Mouse (Mus musculus) heart, adult 2 months (tissue): ENCODE data around the gene Nr6a1. TPM values are rescaled to one million over a fixed set of nuclear protein-coding genes. Genes with fewer than 3 reads are reported as not detected.
A peak's percentile ranks its signal among the peaks of the same experiment; 100 is the strongest.

Source experiments
- DNase-seq, 2 experiments: peaks; one replicate each; pipeline ENCODE4 v3.0.0; 2021
- H3K27ac ChIP-seq: fragments of 200-600 bp; 2 replicates; pipeline ENCODE4 v1.8.1; 2022
- H3K27me3 ChIP-seq: fragments of 200-500 bp; 2 replicates; pipeline ENCODE4 v1.6.1; 2012; ENCODE audit warnings: mild to moderate bottlenecking, low read length, inconsistent platforms, mixed read lengths; ENCODE audit not compliant: control insufficient read depth, insufficient read depth
- H3K36me3 ChIP-seq: fragments of 200-500 bp; 2 replicates; pipeline ENCODE4 v1.6.1; 2012; ENCODE audit warnings: low read length, inconsistent platforms; ENCODE audit not compliant: control insufficient read depth, insufficient read depth
- H3K4me1 ChIP-seq: fragments of 200-500 bp; 2 replicates; pipeline ENCODE4 v1.6.1; 2011; ENCODE audit warnings: low read length; ENCODE audit not compliant: control insufficient read depth, insufficient read depth
- H3K4me3 ChIP-seq: fragments of 200-600 bp; 2 replicates; pipeline ENCODE4 v1.8.1; 2022
- H3K79me2 ChIP-seq: fragments of 200-500 bp; replicated peaks from 2 replicates; pipeline ENCODE4 v1.6.1; 2012; ENCODE audit warnings: mild to moderate bottlenecking, inconsistent platforms, low read length, moderate library complexity, mixed read lengths; ENCODE audit not compliant: control insufficient read depth, insufficient read depth
- H3K9ac ChIP-seq: fragments of 200-500 bp; 2 replicates; pipeline ENCODE4 v1.6.1; 2012; ENCODE audit warnings: low read depth, mild to moderate bottlenecking, control low read depth, inconsistent platforms, low read length, mixed read lengths
- CTCF ChIP-seq: fragments of 200-600 bp; IDR thresholded peaks from 2 replicates; pipeline ENCODE4 v1.8.1; 2022; ENCODE audit warnings: antibody characterized with exemption, mild to moderate bottlenecking, moderate library complexity
- EP300 ChIP-seq: fragments of 200-500 bp; IDR thresholded peaks from 2 replicates; pipeline ENCODE4 v1.6.1; 2011; ENCODE audit warnings: low read depth, low read length, control low read depth; ENCODE audit not compliant: insufficient read depth
- POLR2A ChIP-seq: fragments of 200-500 bp; IDR thresholded peaks from 2 replicates; pipeline ENCODE4 v1.6.1; 2011; ENCODE audit warnings: mild to moderate bottlenecking, low read depth, low read length, control low read depth; ENCODE audit not compliant: insufficient read depth
- WGBS: fragments of 180-500 bp; shearing (Covaris S2); methylation state at CpG from one replicate; pipeline ENCODE4 v1.1.7; 2018; 5-methylcytosine and 5-hydroxymethylcytosine counted together
- intact Hi-C: fragments of 180-260 bp; cut with DNase I; formaldehyde crosslinking; loops from one replicate; pipeline ENCODE4 v1.15.1; 2025
- polyA plus RNA-seq: library from polyadenylated mRNA; depleted of rRNA; stranded (reverse); fragments of >200 nt; gene quantifications from 2 replicates; pipeline ENCODE4 v1.2.3, GENCODE M21; 2012
- total RNA-seq, 2 experiments: library from RNA; stranded (reverse); gene quantifications; 2 replicates each; pipeline ENCODE4 v1.2.3; 2021

The Nr6a1 gene
- total and polyA plus RNA-seq, 3 experiments: 1.2 to 1.4 (median 1.3) TPM

GRCm38 (mm10) chr2:38941898-38942297 lies 14.4 kb upstream of the Nr6a1 start:
- Histone ChIP-seq H3K4me3 (no peak overlapping the region), H3K79me2 (no peaks in the 10 kb centered on the region), H3K27ac (no peak overlapping the region), H3K27me3 (no peaks in the 10 kb centered on the region), H3K9ac (no peak overlapping the region), H3K36me3 (no peaks in the 10 kb centered on the region), H3K4me1 (peaks cover 1% of the 10 kb centered on the region; the same call in 1 of the 2 replicates)
- no peak for DNase-seq
- no peak for TF ChIP-seq CTCF
- no peak for TF ChIP-seq POLR2A
- TF ChIP-seq EP300: no peak
- 72% methylated on average over 2 of the region's 2 CpGs for WGBS
- intact Hi-C loops: no loop called here

GRCm38 (mm10) chr2:38941426-38941825 lies 13.9 kb upstream of the Nr6a1 start:
- H3K4me3 ChIP-seq: no peak overlapping the region
- WGBS: 82% methylated on average over 14 of the region's 14 CpGs
- H3K9ac ChIP-seq: no peak overlapping the region
- peaks cover 1% of the 10 kb centered on the region; the same call in 1 of the 2 replicates for H3K4me1 ChIP-seq
- intact Hi-C loops: no loop called here
- TF ChIP-seq CTCF (no peak), EP300 (no peak), POLR2A (no peak)
- no peak overlapping the region for H3K27ac ChIP-seq
- H3K79me2 ChIP-seq: no peaks in the 10 kb centered on the region
- H3K36me3 ChIP-seq: no peaks in the 10 kb centered on the region
- H3K27me3 ChIP-seq: no peaks in the 10 kb centered on the region
- no peak for DNase-seq

- no peaks in the 10 kb centered on the region for H3K27me3 ChIP-seq
- H3K4me1 ChIP-seq: peaks cover 2% of the 10 kb centered on the region; the same call in 1 of the 2 replicates
- H3K27ac ChIP-seq: no peak overlapping the region
- no peaks in the 10 kb centered on the region for H3K36me3 ChIP-seq
- intact Hi-C loops: no loop called here
- H3K4me3 ChIP-seq: no peak overlapping the region
- H3K79me2 ChIP-seq: no peaks in the 10 kb centered on the region
- WGBS: 63% methylated on average over 2 of the region's 2 CpGs
- H3K9ac ChIP-seq: no peak overlapping the region
- no peak for DNase-seq
- no peak for TF ChIP-seq POLR2A
- TF ChIP-seq CTCF: peak; percentile 39
Observed at GRCm38 (mm10) chr2:38939047-38939446, 11.6 kb upstream of the Nr6a1 start.

- intact Hi-C loops: no loop called here
- WGBS: 91% methylated on average over 1 of the region's 1 CpGs
Observed at GRCm38 (mm10) chr2:38938007-38938406, 10.5 kb upstream of the Nr6a1 start.

GRCm38 (mm10) chr2:38937396-38937795 lies 9.9 kb upstream of the Nr6a1 start:
- Histone ChIP-seq H3K4me1 (peaks cover 2% of the 10 kb centered on the region; the same call in 1 of the 2 replicates), H3K79me2 (no peaks in the 10 kb centered on the region), H3K27ac (no peak overlapping the region), H3K36me3 (no peaks in the 10 kb centered on the region), H3K27me3 (no peaks in the 10 kb centered on the region), H3K4me3 (no peak overlapping the region), H3K9ac (no peak overlapping the region)
- intact Hi-C loops: no loop called here
- WGBS: 77% methylated on average over 3 of the region's 3 CpGs
- TF ChIP-seq CTCF: no peak
- no peak for TF ChIP-seq POLR2A
- no peak for TF ChIP-seq EP300
- DNase-seq: no peak

More at GRCm38 (mm10) chr2:38938007-38938406, 10.5 kb upstream of the Nr6a1 start:
- no peak overlapping the region for H3K27ac ChIP-seq
- H3K27me3 ChIP-seq: no peaks in the 10 kb centered on the region
- TF ChIP-seq CTCF (no peak), EP300 (no peak), POLR2A (no peak)
- no peaks in the 10 kb centered on the region for H3K79me2 ChIP-seq
- no peak for DNase-seq
- H3K9ac ChIP-seq: no peak overlapping the region
- H3K4me1 ChIP-seq: peaks cover 2% of the 10 kb centered on the region; the same call in 1 of the 2 replicates
- H3K36me3 ChIP-seq: no peaks in the 10 kb centered on the region
- no peak overlapping the region for H3K4me3 ChIP-seq

GRCm38 (mm10) chr2:38936721-38937378 lies 9.4 kb upstream of the Nr6a1 start:
- Histone ChIP-seq H3K4me3 (no peak overlapping the region), H3K79me2 (no peaks in the 10 kb centered on the region), H3K4me1 (peaks cover 2% of the 10 kb centered on the region; the same call in 1 of the 2 replicates), H3K27me3 (no peaks in the 10 kb centered on the region), H3K36me3 (no peaks in the 10 kb centered on the region), H3K9ac (no peak overlapping the region), H3K27ac (no peak overlapping the region)
- DNase-seq: no peak
- 43% methylated on average over 9 of the region's 9 CpGs for WGBS
- intact Hi-C loops: no loop called here
- TF ChIP-seq POLR2A: no peak
- no peak for TF ChIP-seq EP300
- no peak for TF ChIP-seq CTCF
